Mouse (Mus musculus) liver, embryonic 13.5 days (tissue): ENCODE results near the gene Ptprt. TPM values are rescaled to one million over a fixed set of nuclear protein-coding genes. Genes with fewer than 3 reads are reported as not detected.

ENCODE experiments used
- ATAC-seq: fragments of 200-750 bp; cut with Nextera tagmentation; 2 replicates; pipeline ENCODE4 v1.8.0; 2017; ENCODE audit warnings: low read depth, mild to moderate bottlenecking, moderate number of reproducible peaks, moderate library complexity
- DNase-seq: peaks from one replicate; pipeline ENCODE4 v3.0.0; 2022
- H3K27ac ChIP-seq: fragments of 300-500 bp; sonication (generic); 2 replicates; pipeline ENCODE4 v1.5.1; 2015; ENCODE audit warnings: moderate library complexity, mild to moderate bottlenecking, inconsistent platforms
- H3K27me3 ChIP-seq: fragments of 300-500 bp; sonication (generic); 2 replicates; pipeline ENCODE4 v1.6.1; 2015; ENCODE audit warnings: mild to moderate bottlenecking, inconsistent platforms
- H3K36me3 ChIP-seq: fragments of 300-500 bp; sonication (generic); 2 replicates; pipeline ENCODE4 v1.6.1; 2015; ENCODE audit warnings: mild to moderate bottlenecking, inconsistent platforms
- H3K4me1 ChIP-seq: fragments of 300-500 bp; sonication (generic); replicated peaks from 2 replicates; pipeline ENCODE4 v1.6.1; 2015; ENCODE audit warnings: inconsistent platforms
- H3K4me2 ChIP-seq: fragments of 300-500 bp; sonication (generic); 2 replicates; pipeline ENCODE4 v1.6.1; 2015; ENCODE audit warnings: inconsistent platforms, mild to moderate bottlenecking, moderate library complexity
- H3K4me3 ChIP-seq: fragments of 300-500 bp; sonication (generic); replicated peaks from 2 replicates; pipeline ENCODE4 v1.5.1; 2015; ENCODE audit warnings: mild to moderate bottlenecking, inconsistent platforms
- H3K9ac ChIP-seq: fragments of 300-500 bp; sonication (generic); 2 replicates; pipeline ENCODE4 v1.6.1; 2015; ENCODE audit warnings: mild to moderate bottlenecking, inconsistent platforms
- H3K9me3 ChIP-seq: fragments of 300-500 bp; sonication (generic); replicated peaks from 2 replicates; pipeline ENCODE4 v1.6.1; 2016; ENCODE audit warnings: inconsistent platforms
- WGBS: fragments of 180-500 bp; shearing (Covaris S2); methylation state at CpG from one replicate; pipeline ENCODE4 v1.1.7; 2015; ENCODE audit not compliant: insufficient replicate concordance; 5-methylcytosine and 5-hydroxymethylcytosine counted together
- polyA plus RNA-seq: library from polyadenylated mRNA; unstranded; fragments of >200 nt; fragmentation: Nextera tagmentation; extraction: Ambion mirVana; gene quantifications from 2 replicates; pipeline ENCODE4 v1.2.1, GENCODE M21; 2015

Ptprt gene
- polyA plus RNA-seq, 1 experiment from 2014 or later = 0.01 TPM

DNA sequence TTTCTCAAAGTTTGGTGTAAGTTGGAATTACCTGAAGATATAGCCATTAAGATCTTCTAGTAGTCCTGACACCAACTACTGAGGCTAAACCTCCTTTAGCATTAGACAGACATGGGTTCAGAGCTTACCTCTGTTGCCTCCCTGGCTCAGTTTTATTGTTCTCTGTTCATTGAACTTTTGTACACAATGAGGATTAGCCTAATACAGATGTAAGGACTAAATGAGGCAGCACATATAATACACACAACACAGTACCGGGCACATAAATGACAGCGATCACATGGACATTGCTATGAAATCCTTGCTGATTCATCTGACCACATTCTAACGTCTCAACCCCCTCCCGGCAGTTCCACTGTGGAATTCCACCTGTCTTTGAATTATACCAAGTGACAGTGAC is 1003.9 kb downstream of the Ptprt start:
- Histone ChIP-seq H3K9me3 (no peaks in the 10 kb centered on the region), H3K4me1 (no peaks in the 10 kb centered on the region), H3K27me3 (no peaks in the 10 kb centered on the region), H3K36me3 (no peaks in the 10 kb centered on the region), H3K4me2 (no peak overlapping the region), H3K27ac (no peak overlapping the region), H3K4me3 (no peak overlapping the region), H3K9ac (no peak overlapping the region)
- ATAC-seq (no peak), DNase-seq (no peak)
- 78% methylated on average over 4 of the region's 4 CpGs for WGBS

DNA sequence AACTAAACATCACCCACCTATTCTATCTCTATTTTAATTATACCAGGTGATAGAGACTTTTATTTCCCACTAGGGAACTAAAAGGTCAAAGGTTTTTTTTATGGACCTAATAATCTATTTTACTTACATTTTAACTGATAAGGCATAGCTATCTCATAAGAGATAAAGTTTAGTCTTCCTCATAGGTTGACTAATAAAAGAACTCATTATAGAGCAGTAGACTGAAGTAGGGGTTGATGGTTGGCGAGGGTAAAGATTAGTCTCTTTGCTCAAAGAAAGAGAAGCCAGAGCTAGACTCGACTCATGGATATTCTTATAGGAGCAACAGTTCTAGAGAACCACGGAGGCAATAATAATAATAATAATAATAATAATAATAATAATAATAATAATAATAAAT is 1004.3 kb downstream of the Ptprt start:
- WGBS = 56% methylated on average over 3 of the region's 3 CpGs
- no peaks in the 10 kb centered on the region for H3K27me3 ChIP-seq
- no peak overlapping the region for H3K4me2 ChIP-seq
- H3K4me3 ChIP-seq = no peak overlapping the region
- H3K36me3 ChIP-seq = no peaks in the 10 kb centered on the region
- no peak overlapping the region for H3K9ac ChIP-seq
- no peaks in the 10 kb centered on the region for H3K4me1 ChIP-seq
- DNase-seq = no peak
- no peaks in the 10 kb centered on the region for H3K9me3 ChIP-seq
- H3K27ac ChIP-seq = no peak overlapping the region
- no peak for ATAC-seq

DNA sequence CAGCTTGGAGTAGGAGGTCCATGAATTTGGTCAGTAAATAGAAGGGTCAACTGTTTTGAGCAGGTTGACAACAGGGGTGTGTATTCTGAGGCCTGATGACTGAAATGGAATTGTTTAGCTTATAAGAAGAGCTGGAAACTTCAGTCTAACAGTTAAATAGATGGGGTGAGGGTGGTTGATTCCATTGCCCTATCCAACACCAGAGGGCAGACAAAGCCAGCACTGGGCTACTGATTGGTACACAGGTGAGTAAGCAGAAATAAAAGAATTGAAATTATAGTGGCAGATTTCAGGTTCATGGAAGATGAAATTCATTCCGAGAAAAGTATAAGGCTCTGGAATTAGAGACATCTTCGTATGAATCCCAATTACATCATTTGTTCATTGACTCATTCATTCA is 1020.1 kb downstream of the Ptprt start:
- 49% methylated on average over 2 of the region's 2 CpGs for WGBS
- H3K9me3 ChIP-seq = no peaks in the 10 kb centered on the region
- H3K4me3 ChIP-seq = no peak overlapping the region
- H3K9ac ChIP-seq = no peak overlapping the region
- no peaks in the 10 kb centered on the region for H3K27me3 ChIP-seq
- ATAC-seq (no peak), DNase-seq (no peak)
- H3K4me1 ChIP-seq = no peaks in the 10 kb centered on the region
- no peaks in the 10 kb centered on the region for H3K36me3 ChIP-seq
- no peak overlapping the region for H3K4me2 ChIP-seq
- H3K27ac ChIP-seq = no peak overlapping the region

DNA sequence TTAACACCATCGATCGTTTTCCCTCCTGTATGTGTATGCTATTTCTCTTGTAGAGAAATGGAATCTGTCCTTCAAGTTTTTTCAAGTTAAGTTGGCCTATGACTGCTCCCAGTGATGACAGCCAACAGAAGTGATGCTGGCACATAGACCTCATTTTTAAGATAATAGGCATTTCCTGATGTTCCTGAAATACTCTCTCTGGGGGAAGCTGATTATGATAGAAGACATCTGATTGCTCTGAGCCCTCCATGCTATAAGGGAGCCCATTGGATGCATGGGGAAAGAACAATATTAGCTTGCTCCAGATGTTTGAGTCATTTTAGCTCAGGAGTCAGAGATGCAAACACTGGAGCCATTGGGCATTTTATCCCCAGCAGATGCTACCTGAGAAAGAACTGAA is 1026.9 kb downstream of the Ptprt start:
- no peak overlapping the region for H3K27ac ChIP-seq
- 72% methylated on average over 2 of the region's 2 CpGs for WGBS
- no peak overlapping the region for H3K4me2 ChIP-seq
- no peaks in the 10 kb centered on the region for H3K36me3 ChIP-seq
- no peak overlapping the region for H3K4me3 ChIP-seq
- ATAC-seq = no peak
- H3K4me1 ChIP-seq = no peaks in the 10 kb centered on the region
- H3K9me3 ChIP-seq = no peaks in the 10 kb centered on the region
- no peaks in the 10 kb centered on the region for H3K27me3 ChIP-seq
- DNase-seq = no peak
- H3K9ac ChIP-seq = no peak overlapping the region

DNA sequence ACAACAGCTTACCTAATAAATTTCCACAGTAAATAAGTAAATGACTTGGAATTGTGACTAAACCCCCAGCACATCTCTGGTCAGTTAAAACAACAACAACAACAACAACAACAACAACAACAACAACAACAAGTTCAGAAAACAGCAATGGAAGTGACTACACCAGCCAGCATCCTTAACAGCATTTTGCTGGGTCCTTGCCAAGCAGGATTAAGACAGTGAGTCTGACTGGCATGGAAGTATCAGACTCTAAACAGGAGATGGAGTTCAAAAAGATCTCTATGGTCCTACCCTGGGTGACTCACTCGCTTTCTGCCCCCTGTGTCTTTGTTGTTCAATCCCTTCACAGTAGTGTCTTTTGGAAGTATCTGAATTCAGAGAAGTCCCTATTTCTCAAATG is 1035.1 kb downstream of the Ptprt start:
- Histone ChIP-seq H3K4me1 (no peaks in the 10 kb centered on the region), H3K27ac (no peak overlapping the region), H3K4me2 (no peak overlapping the region), H3K36me3 (no peaks in the 10 kb centered on the region), H3K9ac (no peak overlapping the region), H3K4me3 (no peak overlapping the region), H3K27me3 (no peaks in the 10 kb centered on the region), H3K9me3 (peaks cover 3% of the 10 kb centered on the region; the same call in 1 of the 2 replicates)
- 56% methylated on average over 1 of the region's 1 CpGs for WGBS
- DNase-seq (no peak), ATAC-seq (no peak)

DNA sequence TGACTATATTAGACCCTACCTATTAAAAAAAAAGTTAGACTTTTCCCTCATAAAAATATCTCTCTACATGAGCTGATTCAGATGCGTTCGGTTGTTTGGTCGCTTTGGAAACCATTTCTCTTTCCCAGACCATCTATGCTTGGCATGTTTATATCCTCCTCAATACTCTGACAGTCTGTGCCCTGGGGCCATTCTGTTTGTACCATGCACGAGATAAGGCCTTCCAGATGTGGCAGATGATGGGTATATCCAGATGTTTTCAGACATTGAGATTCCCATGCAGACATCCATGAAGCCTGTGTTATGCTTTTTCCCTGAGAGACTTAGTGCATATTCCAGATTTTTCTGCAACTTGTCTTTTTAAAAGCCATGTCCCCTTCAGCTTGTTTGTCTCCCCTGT is 1052.5 kb downstream of the Ptprt start:
- no peak overlapping the region for H3K9ac ChIP-seq
- 67% methylated on average over 4 of the region's 4 CpGs for WGBS
- H3K4me1 ChIP-seq = no peaks in the 10 kb centered on the region
- ATAC-seq (no peak), DNase-seq (no peak)
- no peak overlapping the region for H3K4me3 ChIP-seq
- no peak overlapping the region for H3K4me2 ChIP-seq
- H3K27ac ChIP-seq = no peak overlapping the region
- H3K27me3 ChIP-seq = no peaks in the 10 kb centered on the region
- H3K36me3 ChIP-seq = no peaks in the 10 kb centered on the region
- no peaks in the 10 kb centered on the region for H3K9me3 ChIP-seq

DNA sequence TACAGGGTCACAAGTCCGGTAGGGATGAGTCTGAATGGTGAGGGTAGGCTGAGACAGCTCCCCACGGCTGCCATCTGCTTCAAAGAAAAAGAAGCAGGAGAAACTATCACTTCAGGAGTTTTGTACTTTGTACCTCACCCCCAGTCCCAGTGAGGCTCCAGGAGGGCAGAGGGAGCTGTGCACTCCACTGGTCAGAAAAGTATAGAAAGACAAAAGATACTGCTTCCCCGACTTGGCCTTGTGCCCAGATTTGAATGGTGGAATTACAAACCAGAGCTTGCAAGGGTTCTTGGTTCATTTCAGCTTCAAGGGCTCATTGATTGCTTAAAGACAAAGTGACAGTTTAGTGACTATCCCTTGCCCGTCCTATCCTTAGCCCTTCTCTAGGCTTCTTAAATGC is 1053.6 kb downstream of the Ptprt start:
- Histone ChIP-seq H3K9me3 (no peaks in the 10 kb centered on the region), H3K9ac (no peak overlapping the region), H3K27me3 (no peaks in the 10 kb centered on the region), H3K4me1 (no peaks in the 10 kb centered on the region), H3K4me2 (no peak overlapping the region), H3K4me3 (no peak overlapping the region), H3K27ac (no peak overlapping the region), H3K36me3 (no peaks in the 10 kb centered on the region)
- 51% methylated on average over 4 of the region's 4 CpGs for WGBS
- no peak for ATAC-seq
- no peak for DNase-seq

DNA sequence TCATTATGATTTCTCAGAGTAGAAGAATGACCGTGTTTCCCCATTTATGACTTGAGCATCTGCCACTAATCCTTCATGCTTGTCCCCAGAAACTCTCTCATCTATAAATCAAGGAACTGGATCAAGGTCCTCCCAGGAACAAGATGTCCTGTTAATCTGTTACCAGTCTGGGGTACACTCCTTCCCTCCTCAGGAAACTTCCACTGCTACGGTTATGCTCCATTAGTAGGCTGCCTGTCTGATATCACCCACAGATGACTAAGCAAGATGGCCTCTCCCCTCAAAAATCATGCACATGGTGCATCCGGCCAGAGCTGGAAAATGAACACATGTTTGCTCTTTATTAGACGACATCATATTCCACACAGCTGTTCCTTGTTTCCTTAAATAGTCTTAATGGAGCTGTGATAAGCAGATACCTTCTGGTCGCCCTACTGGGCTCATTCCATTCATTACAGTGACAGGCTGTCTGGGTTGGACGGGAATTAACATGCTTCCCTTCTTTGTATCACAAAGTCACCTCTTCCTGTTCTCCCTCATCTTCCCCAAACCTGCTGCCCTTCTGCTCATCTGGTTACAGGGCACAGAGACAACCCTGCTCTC is 1060.6 kb downstream of the Ptprt start:
- Histone ChIP-seq H3K4me3 (no peak overlapping the region), H3K36me3 (no peaks in the 10 kb centered on the region), H3K27me3 (no peaks in the 10 kb centered on the region), H3K4me1 (no peaks in the 10 kb centered on the region), H3K4me2 (no peak overlapping the region), H3K27ac (no peak overlapping the region), H3K9me3 (no peaks in the 10 kb centered on the region; the same call in 1 of the 2 replicates), H3K9ac (no peak overlapping the region)
- DNase-seq (no peak), ATAC-seq (no peak)
- WGBS = 38% methylated on average over 6 of the region's 6 CpGs

DNA sequence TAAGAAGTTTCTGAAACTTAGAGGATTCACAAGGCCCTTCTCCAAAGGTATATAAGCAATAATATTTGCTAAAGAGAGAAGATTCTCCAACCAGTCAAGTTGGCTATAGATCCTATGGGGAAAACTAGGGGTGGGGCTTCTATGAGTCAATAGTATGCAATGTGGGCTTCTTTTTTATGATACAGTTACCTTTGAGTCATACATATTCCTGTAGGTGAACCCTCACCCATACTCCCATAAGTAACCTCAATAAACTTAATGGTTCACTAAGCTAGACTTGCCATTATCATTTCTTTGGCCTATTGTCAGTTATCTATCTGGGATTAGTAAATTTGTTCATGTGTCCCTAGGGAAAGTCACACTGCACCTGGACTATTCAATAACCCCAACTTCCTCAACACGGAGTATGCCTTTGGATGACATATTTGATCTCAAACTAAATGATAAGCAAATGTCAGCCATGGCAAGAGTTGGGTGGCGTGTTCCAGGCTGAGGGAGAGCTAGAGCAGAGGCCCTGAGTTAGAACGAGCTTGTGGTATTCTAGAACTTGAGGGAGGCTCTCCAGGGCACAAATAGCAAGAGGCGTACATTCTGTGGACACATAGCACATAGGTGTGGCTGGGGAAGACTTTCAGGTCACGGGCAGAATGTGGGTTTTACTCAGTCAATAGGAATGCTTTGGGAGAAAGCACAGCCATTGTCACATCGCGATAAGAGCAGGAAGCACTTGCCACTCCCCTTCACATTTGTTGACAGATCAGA is 1067.4 kb downstream of the Ptprt start:
- Histone ChIP-seq H3K9ac (no peak overlapping the region), H3K9me3 (no peaks in the 10 kb centered on the region), H3K27me3 (no peaks in the 10 kb centered on the region), H3K4me3 (no peak overlapping the region), H3K27ac (no peak overlapping the region), H3K4me2 (no peak overlapping the region), H3K4me1 (no peaks in the 10 kb centered on the region), H3K36me3 (no peaks in the 10 kb centered on the region)
- no peak for ATAC-seq
- DNase-seq = no peak
- 60% methylated on average over 7 of the region's 7 CpGs for WGBS

DNA sequence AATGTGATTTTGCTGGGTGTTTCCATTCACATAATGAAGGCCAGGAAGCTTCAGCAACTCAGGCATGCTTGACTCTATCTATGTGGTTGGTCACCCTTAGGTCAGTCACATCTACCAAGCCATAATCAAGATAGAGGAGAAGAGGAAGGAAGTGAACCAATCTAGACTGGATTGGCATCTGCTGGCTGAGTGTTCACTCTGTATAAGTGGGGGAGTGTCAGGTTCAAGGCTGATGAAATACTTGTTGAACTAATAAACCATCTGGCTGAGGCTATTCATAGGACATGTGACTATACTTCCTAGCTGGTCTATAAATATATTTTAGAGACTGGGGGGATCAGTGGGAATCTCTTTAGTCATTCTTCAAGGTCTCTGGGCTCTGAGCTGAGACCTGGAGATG is 1086.5 kb downstream of the Ptprt start:
- Histone ChIP-seq H3K4me2 (no peak overlapping the region), H3K36me3 (no peaks in the 10 kb centered on the region), H3K9me3 (no peaks in the 10 kb centered on the region), H3K27me3 (no peaks in the 10 kb centered on the region), H3K9ac (no peak overlapping the region), H3K4me3 (no peak overlapping the region), H3K4me1 (no peaks in the 10 kb centered on the region), H3K27ac (no peak overlapping the region)
- no peak for DNase-seq
- no peak for ATAC-seq

DNA sequence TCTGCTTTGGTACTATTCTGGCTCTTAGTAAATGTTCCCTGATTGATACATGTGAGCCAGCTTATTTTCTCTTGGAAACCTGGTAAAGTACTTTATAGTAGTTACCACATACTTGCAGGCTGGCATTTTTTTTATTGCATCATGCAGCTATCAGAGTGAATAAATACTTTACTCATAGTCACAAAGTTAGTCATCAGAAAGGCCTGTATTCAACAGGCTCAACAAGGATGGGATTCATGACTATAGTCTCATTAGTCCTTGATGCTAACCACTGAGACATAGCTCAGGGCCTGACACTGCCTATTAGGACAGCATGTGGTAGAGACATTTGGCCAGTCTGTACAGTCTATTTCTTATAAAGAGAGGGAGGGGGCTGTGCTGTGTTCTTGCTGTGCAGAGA is 1088.7 kb downstream of the Ptprt start:
- Histone ChIP-seq H3K9me3 (no peaks in the 10 kb centered on the region), H3K36me3 (no peaks in the 10 kb centered on the region), H3K9ac (no peak overlapping the region), H3K27me3 (no peaks in the 10 kb centered on the region), H3K4me2 (no peak overlapping the region), H3K27ac (no peak overlapping the region), H3K4me3 (no peak overlapping the region), H3K4me1 (no peaks in the 10 kb centered on the region)
- no peak for ATAC-seq
- DNase-seq = no peak

DNA sequence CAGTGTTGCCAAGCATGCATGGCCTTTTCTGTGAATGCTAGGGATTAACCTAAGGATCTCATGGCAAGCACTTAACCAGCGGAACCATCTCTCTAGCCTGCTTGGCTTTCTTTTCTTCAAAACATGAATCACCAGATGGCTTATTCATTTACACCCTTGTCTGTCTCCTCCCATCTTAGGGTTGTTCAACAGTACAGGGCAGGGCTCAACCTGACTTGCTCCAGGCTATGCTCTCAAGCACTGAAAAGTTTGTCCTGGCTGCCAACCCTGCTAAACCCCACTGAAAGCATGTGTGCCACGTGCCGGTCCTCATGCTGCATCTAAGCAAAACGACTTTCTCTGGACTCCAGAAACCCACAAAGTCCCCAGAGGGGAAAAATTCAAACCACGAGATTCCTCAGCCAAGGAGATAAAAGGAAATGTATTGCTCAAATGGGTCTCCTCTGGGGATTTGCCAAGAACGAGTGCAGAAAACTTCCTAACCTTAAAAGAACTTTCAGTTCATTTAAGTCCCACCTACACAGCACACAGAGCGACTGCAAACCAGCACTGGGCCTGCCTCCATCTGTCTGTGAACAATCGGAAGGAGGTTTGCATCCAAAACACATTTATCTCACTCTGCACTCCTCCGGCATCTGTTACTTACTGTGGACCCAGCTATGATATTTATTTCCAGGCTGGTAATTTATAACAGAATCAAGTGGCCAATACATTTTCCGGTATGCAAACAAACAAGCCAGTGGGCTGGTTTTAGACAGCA is 1090.5 kb downstream of the Ptprt start:
- no peak for DNase-seq
- ATAC-seq = no peak
- Histone ChIP-seq H3K4me3 (no peak overlapping the region), H3K4me1 (no peaks in the 10 kb centered on the region), H3K9ac (no peak overlapping the region), H3K4me2 (no peak overlapping the region), H3K9me3 (no peaks in the 10 kb centered on the region), H3K27ac (no peak overlapping the region), H3K36me3 (no peaks in the 10 kb centered on the region), H3K27me3 (no peaks in the 10 kb centered on the region)
- WGBS = 57% methylated on average over 10 of the region's 10 CpGs
